Mouse (Mus musculus) right cerebral cortex, postnatal 25 days (tissue): ENCODE results near the gene Tacr2.

Experiments
- DNase-seq: peaks from one replicate; pipeline ENCODE4 v3.0.0; 2022

Gene Tacr2

DNA sequence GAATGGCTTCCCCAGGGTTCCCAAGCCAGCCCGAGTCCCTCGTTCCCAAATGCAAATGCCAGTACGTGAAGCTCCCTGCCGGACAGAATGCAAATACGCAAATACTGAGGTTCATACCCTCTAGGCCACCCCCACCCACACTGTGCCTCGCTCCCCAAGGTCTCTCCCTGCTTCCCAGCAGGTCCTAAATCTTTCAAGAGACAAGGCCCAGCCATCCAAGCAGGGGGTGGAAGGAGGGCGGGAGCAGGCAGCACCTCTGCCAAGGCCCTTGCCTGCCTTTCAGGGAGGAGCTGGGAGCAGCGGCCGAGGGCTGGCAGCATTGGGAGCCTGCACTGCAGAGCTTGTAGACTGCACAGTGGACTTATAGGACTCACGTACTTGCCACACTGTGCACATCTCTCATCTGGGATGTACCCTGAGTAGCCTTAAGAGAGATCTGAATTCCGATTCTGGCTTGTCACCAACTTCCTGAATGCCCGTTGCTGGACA lies at the start of gene Tacr2:
TSS of gene Tacr2 (plus strand) at position 439 of the 489 bp plus-strand sequence.
- no peak for DNase-seq

DNA sequence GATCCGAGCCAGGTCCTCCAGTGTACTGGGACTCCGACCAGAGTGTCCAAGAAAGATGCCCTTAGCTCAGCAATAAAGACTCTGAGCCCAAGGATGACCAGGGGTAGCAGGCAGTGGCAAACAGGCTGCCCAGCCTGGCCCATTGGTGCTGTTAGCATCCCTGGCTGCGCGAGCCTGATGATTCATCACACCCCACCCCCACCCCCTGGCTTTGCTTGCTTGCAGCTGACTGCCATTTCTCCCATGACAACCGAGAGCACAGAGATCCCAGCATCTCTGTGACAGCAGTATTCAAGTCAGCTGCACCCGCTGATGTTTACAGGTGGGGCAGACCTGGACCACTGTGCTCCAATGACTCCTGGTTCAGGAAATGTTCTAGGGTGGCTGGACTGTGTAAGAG lies 49.7 kb upstream of the Tacr2 start:
- DNase-seq = peak; percentile 50

DNA sequence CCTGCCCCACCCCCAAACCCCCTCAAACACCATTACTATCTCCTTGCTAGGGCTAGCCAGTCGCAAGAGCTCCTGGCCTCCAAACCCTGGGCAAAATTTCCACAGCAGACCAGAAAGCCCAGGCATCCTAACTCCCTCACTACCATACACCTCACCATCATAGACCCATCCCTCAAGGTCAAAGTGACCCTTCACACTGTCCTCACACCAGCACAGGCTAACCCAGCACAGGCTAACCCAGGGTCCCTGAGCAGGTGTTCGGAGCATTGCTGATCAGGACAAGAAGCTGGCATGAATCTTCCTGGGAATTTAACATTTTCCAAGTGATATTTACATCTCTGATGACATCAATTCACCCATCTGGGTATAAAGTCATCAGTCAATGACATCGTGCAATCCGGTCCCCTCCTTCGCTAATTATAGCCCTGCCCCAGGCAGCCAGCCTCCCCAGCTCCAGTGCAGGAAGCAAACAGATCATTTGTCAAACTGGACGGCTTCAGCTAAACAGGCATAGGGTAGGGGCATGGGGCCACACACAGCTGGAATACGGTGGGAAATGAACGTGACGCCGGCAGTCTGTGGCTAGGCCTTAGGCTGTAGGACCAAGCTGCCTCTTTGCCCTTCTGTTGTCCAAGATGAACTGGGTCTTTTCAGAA lies 43.9 kb upstream of the Tacr2 start:
- DNase-seq = no peak

DNA sequence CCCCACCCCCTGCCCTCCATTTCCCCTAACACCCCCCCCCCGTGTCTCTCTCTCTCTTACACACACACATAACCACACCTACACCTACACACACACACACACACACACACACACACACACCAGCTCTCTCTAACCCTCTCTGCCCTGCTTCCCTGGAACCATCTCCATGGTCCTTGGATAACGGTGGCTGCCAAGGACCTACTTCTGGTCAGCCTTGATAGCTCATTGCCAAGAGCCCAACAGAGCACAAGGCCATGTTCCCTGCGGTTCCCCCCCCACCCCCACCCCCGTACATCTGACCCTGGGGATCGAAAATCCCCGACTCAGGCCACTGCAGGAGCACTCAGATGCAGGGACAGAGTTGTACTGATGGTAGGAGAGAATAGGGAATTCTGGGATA lies 40.9 kb upstream of the Tacr2 start:
- DNase-seq = no peak

DNA sequence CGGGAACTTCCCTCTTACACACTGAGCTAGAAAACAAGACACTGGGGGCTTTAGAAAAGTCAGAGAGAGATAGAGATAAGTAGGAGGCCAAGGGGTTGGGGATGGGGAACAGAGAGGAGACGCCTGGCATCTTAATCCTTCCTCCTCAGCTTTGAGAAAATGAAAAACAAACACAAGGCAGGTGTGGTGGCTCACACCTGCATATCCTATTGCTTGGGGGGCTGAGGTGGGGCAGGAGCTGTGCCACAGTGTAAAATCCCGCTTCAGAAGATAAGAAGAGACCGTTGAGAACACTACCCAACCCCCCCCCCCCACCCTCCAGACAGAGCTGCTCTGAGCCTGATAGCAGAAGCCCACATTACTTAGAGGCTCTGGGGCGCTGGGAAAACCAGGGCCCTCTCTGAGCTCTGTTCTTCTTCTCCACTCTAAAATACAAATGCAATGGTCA lies 37.0 kb upstream of the Tacr2 start:
- DNase-seq = no peak

DNA sequence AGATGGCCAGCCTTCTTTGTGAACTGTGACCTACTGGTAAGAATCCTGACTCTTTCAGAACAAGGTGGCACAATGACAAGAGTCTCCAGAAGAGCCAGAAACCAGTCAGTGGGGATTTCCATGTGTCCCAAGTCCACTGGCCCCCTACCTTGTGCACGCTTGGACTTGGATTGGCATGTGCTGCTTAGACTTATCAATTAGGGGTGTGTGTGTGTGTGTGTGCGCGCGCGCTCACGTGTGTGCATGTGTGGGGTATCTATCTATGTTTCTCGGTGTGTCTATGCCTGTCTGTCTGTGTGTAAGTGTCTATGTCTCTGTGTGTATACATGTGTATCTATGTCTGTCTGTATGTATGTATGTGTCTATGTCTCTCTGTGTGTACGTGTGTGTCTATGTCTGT lies 36.6 kb upstream of the Tacr2 start:
- DNase-seq = no peak

DNA sequence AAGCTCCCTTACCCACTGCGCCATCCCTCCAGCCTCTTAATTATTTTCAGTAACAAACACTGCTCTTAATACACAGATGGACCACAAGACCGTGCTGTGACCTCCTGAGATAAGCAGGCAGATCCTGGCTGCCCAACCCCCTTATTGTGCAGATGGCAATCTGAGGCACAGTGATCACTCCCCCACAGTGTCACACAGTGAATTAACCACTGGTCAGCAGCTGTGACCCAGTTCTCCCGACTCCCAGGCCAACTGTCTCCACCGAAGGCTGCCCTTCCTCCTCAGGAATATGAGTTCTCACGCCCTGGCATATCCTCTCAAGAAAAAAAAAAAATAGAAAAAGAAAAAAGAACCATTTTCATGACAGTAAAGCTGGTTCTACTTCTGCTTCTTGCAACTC lies 35.6 kb upstream of the Tacr2 start:
- DNase-seq = no peak

DNA sequence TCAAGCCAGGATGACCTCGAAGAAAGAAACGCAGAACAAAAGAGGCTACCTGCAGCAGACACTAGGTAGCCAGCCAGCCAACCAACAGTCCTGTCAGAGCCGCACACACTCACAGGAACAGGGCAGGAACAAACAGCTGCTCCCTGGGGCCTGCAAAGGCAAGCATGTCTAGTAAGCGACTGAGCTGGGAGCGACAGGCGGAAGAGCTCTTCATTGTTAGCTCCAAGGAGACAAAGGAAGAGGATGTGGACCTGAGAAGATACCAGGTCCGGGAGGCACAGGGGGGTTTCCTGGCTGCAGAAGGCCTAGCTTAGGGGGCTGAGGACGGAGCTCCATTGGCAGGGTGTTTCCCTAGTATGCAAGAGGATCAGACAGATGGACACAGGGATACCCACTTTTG lies 35.0 kb upstream of the Tacr2 start:
- DNase-seq = no peak

DNA sequence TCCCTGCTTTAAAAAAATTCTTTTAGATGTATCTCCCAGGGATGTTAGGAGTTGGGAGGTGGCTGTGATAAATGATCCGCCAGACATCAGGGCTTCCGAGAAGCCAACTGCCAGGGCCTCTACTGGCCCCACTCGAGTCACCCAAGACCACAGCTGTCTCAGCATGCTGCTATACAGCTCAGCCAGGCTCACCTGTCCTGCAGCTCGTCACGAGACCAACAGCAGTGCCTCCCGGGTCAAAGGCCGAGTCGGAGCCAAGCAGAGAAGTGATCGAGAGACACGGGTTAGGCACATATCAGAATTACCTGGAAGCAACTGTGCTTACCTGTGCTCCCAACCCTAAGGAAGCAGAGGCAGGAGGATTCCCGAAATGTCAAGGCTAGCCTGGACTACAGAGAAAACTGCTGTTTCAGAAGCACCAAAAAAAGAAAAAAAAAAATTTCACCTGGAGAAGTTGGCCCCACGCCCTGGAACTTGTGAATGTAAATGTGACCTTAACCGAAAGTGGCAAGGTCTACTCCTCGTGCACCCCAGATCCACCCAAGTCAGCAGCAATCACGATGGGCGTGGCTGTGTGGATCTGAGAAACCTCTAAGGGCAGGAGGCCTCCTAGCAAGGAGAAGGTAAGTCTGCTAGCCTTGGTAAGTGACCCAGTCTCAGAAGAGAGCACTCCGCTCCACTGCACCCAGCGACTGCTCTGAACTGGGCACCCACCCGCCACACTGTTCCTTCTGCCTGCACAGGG lies 34.0 kb upstream of the Tacr2 start:
- no peak for DNase-seq

DNA sequence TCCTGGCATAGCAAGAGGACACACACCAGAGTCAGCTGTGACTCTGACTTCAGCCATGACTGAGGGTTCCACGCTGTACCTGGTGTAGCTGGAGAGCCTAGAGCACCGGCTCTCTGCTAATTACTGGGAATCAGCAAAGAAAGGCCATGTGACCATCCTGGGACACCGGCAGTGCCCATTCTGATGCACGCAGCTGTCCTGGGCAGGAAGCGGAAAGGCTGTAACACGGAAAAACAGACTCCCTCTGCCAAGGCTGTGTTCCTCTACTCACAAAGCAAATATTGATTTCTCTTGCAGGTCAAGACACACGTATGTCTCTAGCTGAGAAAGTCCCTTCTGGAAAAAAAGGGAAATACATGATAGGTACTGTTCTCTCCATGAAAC lies 33.5 kb upstream of the Tacr2 start:
- DNase-seq = no peak

DNA sequence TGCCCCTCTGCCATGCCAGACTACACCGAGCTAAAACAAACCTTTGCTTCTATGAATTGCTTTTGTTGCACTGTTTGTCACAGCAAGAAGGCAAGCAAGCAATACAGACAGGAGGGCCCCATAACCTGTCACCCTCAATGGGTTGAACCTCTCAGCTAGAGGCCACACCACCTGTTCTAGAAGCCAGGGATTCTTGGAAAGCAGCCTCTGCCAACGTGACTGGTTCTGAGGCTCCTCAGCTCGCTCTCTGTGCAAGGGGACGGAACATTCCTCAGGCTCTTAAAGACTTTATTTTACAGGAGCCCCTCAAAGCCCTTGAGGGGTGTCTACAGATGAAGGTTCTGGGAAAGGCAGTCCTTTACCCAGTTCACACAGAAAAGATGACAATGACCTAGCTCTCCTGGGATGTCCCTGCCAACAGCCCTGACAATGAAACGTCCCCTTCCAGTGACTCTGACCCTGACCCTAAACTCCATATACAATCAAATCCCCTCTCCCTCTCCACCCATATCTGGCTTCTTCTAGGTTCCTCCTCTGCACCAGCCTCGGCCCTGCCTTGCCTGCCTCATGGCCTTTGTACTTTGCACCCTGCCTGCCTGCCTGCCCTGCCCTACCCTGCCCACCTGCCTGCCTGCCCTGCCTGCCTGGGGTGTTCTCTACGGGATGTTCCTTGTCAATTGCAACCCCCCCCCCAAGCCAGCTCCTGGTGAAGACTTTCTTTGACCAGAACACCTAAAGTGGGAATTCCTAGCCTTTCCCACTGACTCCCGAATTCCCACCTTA lies 31.3 kb upstream of the Tacr2 start:
- DNase-seq = no peak

DNA sequence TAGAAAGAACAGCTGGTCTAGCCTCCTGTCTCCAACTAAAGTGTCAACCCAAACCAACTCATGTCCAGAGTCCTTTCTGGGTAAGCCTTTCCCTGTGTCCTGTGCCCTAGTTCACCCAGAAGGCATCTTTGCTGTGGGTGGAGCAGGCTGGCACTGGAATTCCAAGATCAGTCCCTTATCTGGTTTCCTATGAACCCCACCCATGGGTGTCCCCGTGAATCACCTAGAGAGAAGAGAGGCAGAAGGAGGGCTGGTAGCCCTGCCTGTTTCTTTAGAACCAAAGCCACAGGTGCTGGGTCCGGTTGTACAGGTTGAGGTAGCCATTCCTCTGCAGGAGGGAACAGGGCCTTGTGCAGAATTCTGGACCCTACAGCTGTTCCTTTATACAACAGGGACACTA lies 30.6 kb upstream of the Tacr2 start:
- no peak for DNase-seq

DNA sequence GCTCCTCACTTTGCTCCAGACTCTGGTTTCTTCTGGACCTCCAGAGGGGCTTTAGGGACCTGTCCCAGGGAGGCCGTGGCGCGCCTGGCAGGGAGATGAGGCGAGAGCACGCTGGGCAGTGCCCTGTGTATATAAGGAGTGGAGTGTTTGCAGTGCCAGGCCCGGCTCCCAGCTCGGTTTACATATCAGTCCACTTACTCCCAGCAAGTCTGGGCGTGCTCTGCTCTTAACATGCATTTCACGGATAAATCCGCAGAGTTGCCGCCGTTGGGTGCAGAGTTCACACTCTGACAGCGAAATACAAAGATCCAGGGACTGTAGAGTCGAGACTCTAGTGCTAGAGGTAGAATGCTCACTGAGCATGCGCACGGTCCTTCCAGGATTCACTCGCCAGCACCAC lies 29.5 kb upstream of the Tacr2 start:
- DNase-seq = no peak

DNA sequence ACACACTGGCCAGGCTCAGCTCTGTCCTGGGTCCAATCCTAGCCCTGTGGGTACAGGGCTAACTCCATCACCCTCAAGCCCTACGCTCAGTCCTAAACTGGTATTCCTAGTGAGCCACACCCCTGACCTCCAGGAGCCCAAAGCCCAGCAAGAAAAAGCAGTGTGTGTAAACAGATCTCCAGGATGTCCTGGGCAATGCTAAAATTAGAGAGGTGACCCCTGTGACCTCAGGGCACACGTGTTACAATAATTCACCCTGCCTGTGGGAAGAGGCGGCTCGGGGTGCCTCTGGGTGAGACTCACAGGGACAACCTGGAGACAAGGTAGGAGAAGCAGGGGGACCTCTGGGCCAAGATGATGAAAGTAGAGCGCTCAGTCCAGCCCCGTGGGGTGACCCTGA lies 28.0 kb upstream of the Tacr2 start:
- no peak for DNase-seq

DNA sequence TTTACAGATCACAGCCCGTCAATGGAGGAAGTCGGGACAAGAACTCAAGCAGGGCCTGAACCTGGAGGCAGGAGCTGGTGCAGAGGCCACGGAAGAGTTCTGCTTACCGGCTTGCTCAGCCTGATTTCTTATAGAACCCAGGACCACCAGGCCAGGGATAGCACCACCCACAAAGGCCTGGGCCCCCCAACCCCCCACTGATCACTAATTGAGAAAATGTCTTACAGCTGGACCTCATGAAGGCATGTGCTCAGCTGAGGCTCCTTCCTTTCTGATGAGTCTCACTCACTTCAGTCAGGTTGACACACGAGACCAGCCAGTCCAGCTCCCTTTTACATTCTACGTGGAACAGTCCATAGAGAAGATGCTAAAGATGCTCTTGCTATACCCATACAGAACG lies 26.4 kb upstream of the Tacr2 start:
- DNase-seq = no peak

DNA sequence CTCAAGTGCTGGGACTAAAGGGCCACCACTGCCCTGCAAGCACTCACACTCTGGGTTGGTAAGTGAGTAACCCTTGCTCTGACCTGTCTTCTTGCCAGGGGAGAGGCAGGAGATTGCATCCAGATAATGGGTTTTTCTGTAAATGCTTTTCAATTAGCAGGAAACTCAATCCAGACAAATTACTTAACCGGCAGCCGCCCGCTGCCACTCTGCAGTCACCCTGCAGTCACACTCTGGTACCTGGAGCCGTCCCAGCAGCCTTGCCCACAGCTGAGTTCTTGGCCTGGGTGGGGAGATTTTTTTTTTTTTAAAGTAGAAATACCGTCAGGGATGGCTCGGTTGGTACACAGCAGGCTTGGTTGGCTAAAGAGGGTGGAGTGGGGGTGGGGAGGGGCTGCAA lies 24.1 kb upstream of the Tacr2 start:
- DNase-seq = no peak

DNA sequence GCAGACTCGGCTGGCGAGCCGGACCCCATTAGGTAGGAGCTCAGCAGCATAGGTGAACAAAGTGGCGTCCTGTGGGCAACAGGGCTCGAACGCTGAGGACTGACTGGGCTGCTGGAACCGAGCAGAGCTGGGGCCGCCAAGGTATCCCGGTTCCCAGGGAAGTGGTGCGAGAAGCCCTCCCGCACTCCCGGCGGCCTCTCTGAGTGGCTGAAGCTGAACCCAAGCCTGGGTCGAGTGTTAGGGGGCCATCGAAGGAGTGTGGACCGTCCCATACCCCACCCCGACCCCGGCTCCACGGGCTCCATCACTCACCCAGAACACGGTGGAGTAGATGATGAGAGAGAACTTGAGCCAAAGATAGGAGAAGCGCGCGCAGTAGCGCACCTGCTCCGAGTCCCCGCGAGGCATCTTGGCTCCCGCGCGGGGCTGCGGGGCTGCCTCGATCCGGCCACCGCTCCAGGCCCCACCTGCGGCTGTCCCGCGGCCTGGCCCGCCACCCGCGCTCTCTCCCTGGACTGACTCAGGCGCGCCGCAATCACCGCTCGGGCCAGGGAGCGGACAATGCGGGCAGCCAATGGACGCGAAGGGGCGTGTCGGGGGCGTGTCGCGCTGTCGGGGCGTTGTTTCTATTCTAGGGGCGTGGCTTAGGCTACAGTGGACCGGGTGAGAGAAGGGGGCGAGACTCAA lies 21.4 kb upstream of the Tacr2 start, which contains the start of gene Tspan15:
TSS of gene Tspan15 (minus strand) at position 544 of the 687 bp plus-strand sequence.
- peak; percentile 87 for DNase-seq

DNA sequence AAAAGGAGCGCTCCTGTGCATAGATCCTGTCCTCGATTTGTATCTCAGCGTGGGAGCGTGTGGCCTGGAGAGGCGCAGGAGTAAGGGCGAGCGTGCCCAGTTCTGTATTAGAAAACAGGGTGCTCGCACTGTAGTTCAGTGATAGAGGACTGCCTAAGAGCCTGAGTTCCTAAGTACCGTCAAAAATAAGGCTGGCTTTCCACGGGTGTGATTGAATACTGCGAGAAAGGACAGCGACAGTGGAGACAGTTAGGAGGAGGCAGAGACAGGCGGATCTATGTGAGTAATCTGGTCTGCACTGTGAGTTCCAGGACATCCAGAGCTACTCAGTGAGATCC lies 20.9 kb upstream of the Tacr2 start:
- no peak for DNase-seq

DNA sequence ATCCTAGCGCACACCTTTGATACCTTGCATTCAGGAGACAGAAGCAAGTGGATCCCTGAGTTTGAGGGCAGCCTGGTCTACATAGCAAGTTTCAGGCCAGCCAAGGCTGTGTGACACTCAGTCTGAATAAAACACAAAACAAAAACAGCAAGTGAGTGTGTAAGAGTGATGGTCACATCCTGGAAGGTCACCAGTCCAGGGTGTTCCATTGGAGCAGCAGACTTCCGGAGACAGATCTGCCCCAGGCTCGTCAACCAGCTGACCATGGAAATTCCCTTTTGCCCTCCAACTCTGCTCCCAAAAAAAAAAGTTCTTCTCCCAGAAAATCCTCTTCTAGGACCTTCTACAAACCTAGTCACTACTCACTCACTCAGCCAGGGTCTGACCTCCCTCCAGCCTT lies 20.4 kb upstream of the Tacr2 start:
- no peak for DNase-seq

DNA sequence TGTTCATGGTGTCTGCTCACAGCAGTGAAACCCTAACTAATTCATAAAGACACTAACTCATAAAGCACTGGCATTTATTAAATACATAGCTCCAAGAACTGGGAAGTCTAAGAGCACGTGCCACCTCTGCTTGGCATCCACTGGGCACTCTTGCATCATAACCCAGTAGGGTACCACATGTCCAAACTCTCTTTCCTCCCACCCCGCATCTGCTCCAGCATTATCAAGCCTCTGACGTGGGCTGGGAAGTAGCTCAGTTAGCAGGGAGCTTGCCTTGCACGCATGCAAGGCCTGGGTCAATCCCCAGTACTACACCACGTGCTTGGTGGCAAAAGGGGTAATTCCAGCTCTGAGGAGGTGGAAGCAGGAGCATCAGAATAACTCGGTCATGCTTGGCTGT lies 16.1 kb upstream of the Tacr2 start:
- DNase-seq = no peak

DNA sequence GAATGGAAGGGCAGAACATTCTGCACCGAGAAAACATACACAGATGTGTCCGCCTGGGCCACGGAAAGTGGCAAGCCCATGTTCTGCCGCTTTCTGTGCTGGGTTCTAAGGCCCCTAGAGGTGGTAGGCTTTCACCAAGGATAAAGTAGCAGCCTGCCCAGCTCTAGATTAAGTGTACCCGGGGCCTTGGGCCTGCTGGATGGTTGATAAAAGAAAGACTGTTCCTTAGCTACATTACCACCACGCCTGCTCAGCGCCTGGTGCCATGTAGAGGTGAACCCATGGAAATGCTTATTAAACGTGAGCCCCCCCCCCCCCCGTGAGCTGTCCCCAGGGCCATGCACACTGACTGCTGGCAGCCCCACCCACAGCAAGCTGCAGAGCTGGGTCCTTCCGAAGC lies 15.0 kb upstream of the Tacr2 start:
- no peak for DNase-seq

DNA sequence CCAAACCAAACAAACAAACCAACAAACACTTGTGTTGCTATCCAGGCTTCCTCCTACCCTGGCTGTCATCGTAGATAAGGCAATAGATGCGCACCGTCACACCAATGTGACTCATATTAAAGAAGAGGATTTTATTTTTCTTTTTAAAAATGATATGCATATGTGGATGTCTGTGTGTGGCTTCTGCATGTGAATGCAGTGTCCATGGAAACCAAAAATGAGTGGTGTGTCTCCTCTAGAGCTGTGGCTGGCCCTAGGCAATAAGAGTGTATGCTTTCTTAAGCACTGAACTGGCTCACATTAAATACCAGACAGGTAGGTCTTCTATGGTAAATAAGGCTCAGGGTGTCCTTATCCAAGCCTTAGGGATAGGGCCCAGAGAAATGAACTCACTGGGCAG lies 13.6 kb upstream of the Tacr2 start:
- no peak for DNase-seq

DNA sequence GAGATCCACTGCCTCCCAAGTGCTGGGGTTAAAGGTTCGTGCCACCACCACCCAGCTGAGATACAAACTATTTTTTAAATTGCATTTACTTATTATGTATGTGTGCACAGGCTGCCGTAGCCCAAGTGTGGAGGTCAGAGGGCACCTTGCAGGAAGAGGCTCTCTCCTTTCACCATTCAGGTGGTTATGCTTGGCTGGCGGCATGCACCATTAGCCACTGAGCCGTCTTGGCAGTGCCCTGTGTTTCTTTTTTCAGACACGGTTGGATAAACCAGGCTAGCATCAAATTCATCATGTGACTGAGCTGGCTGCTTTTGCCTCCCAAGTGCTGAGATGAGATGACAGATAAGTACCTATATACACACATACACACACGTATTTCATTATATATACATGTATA lies 13.0 kb upstream of the Tacr2 start:
- no peak for DNase-seq
